Mouse (Mus musculus): ENCODE measurements at regions not wholly inside any gene's neighbourhood (a gene's known extent, or its start where the extent isn't known, plus 50 kb on each side); places are given as distances from the start of the nearest gene placed in this dataset.

DNA sequence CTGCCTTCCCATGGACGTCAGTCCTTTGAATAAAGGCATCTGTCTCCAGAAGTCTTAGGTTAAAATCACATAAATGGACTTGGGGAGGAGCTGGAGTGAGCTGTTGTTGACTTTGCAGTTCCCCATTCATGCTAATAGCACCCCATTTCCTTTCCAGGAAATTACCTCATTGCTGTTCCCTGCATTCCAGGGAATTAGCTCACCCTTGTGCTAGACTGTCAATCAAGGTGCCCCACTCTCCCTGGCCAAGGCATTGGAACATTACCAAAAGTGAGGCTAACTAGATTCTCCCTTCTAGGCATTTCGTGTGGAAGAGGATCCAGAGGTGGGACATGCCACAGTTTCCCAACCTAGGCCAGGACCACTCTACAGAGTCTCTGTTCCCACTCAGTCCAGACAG, 70.0 kb upstream of the Ptch1 start:
- Histone ChIP-seq H3K9ac (ENCODE audit: low read depth, poor library complexity, severe bottlenecking) (no peak overlapping the region), H3K4me1 (ENCODE audit: control insufficient read depth, insufficient read depth, low read length) (no peaks in the 10 kb centered on the region), H3K27me3 (ENCODE audit: control insufficient read depth, insufficient read depth, low read length, poor library complexity, severe bottlenecking) (no peaks in the 10 kb centered on the region), H3K36me3 (ENCODE audit: control insufficient read depth, insufficient read depth, low read length, poor library complexity, severe bottlenecking) (no peaks in the 10 kb centered on the region), H3K9me3 (replicated peaks; ENCODE audit: control insufficient read depth, insufficient read depth, low read length, poor library complexity, severe bottlenecking) (no peaks in the 10 kb centered on the region), H3K4me3 (ENCODE audit: low read depth, low read length) (no peak overlapping the region), H3K27ac (ENCODE audit: insufficient read depth, low read length) (no peak overlapping the region)
- TF ChIP-seq CTCF (IDR thresholded peaks at IDR 0.05; ENCODE audit: low read depth, low read length) (no peak), POLR2A (IDR thresholded peaks at IDR 0.05; ENCODE audit: insufficient read depth, low read length) (no peak), EP300 (IDR thresholded peaks at IDR 0.05; ENCODE audit: insufficient read depth, low read depth, low read length) (no peak)

DNA sequence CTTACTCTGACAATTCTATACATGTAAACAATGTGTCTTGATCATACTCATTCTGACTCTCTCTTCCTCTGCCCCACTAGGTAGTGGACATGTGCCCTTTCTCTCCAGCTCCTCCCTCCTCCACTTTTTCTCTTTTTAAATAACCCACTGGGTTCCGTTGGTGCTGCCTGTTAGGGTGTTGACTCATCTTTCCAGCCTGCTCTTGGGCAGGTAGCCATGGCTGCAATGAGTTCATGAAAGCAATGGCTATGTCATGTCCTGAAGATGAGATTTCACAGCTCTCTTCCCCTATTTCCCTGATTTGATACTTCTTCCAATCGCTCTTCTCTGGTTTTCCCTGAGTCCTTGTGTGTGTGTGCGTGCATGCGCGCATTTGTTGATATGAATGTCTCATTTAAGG, 70.9 kb upstream of the Ptch1 start:
- Histone ChIP-seq H3K4me1 (ENCODE audit: control insufficient read depth, insufficient read depth, low read length) (no peaks in the 10 kb centered on the region), H3K27ac (ENCODE audit: insufficient read depth, low read length) (no peak overlapping the region), H3K36me3 (ENCODE audit: control insufficient read depth, insufficient read depth, low read length, poor library complexity, severe bottlenecking) (no peaks in the 10 kb centered on the region), H3K9me3 (replicated peaks; ENCODE audit: control insufficient read depth, insufficient read depth, low read length, poor library complexity, severe bottlenecking) (no peaks in the 10 kb centered on the region), H3K4me3 (ENCODE audit: low read depth, low read length) (no peak overlapping the region), H3K27me3 (ENCODE audit: control insufficient read depth, insufficient read depth, low read length, poor library complexity, severe bottlenecking) (no peaks in the 10 kb centered on the region), H3K9ac (ENCODE audit: low read depth, poor library complexity, severe bottlenecking) (no peak overlapping the region)
- TF ChIP-seq CTCF (IDR thresholded peaks at IDR 0.05; ENCODE audit: low read depth, low read length) (no peak), POLR2A (IDR thresholded peaks at IDR 0.05; ENCODE audit: insufficient read depth, low read length) (no peak), EP300 (IDR thresholded peaks at IDR 0.05; ENCODE audit: insufficient read depth, low read depth, low read length) (no peak)

DNA sequence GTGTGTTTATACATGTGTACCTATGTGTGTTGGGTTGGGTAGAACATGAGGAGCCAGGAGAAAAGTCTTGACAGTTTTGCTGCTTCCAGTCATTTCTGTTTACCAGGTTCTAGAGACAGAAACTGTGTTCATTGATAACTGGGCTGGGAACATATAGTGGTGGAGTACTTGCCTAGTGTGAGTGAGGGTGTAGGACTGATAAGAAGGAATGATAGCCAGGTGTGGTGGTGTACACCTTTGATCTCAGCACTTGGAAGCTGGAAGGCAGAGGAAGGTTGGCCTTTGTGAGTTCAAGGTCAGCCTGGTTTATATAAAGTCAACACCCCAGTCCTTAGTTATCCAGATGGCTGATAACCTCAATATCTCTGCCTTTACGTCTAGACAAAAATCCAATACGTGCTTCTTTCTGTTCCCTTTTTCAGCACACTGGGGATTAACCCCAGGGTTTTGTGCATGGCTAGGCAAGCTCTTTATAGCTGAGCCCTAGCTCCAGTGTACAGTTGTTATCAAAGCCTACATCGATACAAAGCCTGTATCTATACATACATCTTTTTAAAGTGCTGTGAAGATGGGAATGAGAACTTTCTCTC, 75.8 kb upstream of the Ptch1 start:
- Histone ChIP-seq H3K36me3 (ENCODE audit: control insufficient read depth, insufficient read depth, low read length, poor library complexity, severe bottlenecking) (no peaks in the 10 kb centered on the region), H3K9ac (ENCODE audit: low read depth, poor library complexity, severe bottlenecking) (no peak overlapping the region), H3K9me3 (replicated peaks; ENCODE audit: control insufficient read depth, insufficient read depth, low read length, poor library complexity, severe bottlenecking) (no peaks in the 10 kb centered on the region), H3K4me3 (ENCODE audit: low read depth, low read length) (no peak overlapping the region), H3K27ac (ENCODE audit: insufficient read depth, low read length) (no peak overlapping the region), H3K4me1 (ENCODE audit: control insufficient read depth, insufficient read depth, low read length) (no peaks in the 10 kb centered on the region), H3K27me3 (ENCODE audit: control insufficient read depth, insufficient read depth, low read length, poor library complexity, severe bottlenecking) (no peaks in the 10 kb centered on the region)
- TF ChIP-seq POLR2A (IDR thresholded peaks at IDR 0.05; ENCODE audit: insufficient read depth, low read length) = no peak
- TF ChIP-seq CTCF (IDR thresholded peaks at IDR 0.05; ENCODE audit: low read depth, low read length) = no peak
- no peak for TF ChIP-seq EP300 (IDR thresholded peaks at IDR 0.05; ENCODE audit: insufficient read depth, low read depth, low read length)

DNA sequence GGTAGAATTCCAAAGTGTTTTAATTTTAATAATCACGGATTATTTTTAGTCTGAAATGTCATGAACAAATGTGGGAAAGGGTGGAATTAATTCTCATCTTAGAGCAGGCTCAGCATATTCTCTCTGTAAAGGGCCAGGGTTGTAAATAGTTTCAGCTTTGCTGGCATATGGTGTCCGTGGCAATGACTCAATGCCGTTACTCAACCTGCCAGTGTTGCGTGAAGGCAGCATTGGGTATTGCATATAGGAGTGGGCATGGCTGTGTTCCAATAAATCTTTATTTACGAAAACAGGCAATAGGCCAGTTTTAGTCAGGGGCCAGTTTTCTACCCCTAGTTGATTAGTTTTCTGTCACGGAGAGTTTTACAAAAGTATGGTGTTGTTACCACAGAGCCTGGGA, 81.1 kb upstream of the Ptch1 start:
- TF ChIP-seq CTCF (IDR thresholded peaks at IDR 0.05; ENCODE audit: low read depth, low read length) (no peak), POLR2A (IDR thresholded peaks at IDR 0.05; ENCODE audit: insufficient read depth, low read length) (no peak), EP300 (IDR thresholded peaks at IDR 0.05; ENCODE audit: insufficient read depth, low read depth, low read length) (no peak)
- Histone ChIP-seq H3K4me3 (ENCODE audit: low read depth, low read length) (no peak overlapping the region), H3K27ac (ENCODE audit: insufficient read depth, low read length) (no peak overlapping the region), H3K36me3 (ENCODE audit: control insufficient read depth, insufficient read depth, low read length, poor library complexity, severe bottlenecking) (no peaks in the 10 kb centered on the region), H3K9ac (ENCODE audit: low read depth, poor library complexity, severe bottlenecking) (no peak overlapping the region), H3K4me1 (ENCODE audit: control insufficient read depth, insufficient read depth, low read length) (no peaks in the 10 kb centered on the region), H3K9me3 (replicated peaks; ENCODE audit: control insufficient read depth, insufficient read depth, low read length, poor library complexity, severe bottlenecking) (no peaks in the 10 kb centered on the region), H3K27me3 (ENCODE audit: control insufficient read depth, insufficient read depth, low read length, poor library complexity, severe bottlenecking) (no peaks in the 10 kb centered on the region)

DNA sequence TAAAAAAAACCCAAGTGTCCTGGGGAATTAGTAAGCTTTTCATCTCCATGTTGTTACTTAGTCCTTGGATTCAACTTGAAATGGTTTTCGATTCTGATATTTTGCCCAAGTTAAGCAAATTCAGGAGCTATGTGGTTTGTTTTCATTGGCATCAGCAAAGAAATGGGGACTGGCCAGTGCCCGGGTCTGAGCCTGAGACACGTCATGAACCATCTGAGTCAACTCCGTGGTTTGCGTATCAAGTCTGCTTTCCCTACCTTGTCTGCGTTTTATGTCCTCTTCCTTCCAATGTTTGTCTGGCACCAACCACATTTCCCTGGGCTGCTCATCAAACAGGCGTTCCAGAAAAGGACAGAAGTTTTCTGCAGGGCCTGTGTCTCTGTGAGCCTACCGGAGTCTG, 83.7 kb upstream of the Ptch1 start:
- no peak overlapping the region for H3K4me3 ChIP-seq (ENCODE audit: low read depth, low read length)
- H3K4me1 ChIP-seq (ENCODE audit: control insufficient read depth, insufficient read depth, low read length) = no peaks in the 10 kb centered on the region
- H3K27ac ChIP-seq (ENCODE audit: insufficient read depth, low read length) = no peak overlapping the region
- H3K27me3 ChIP-seq (ENCODE audit: control insufficient read depth, insufficient read depth, low read length, poor library complexity, severe bottlenecking) = no peaks in the 10 kb centered on the region
- TF ChIP-seq CTCF (IDR thresholded peaks at IDR 0.05; ENCODE audit: low read depth, low read length) (no peak), POLR2A (IDR thresholded peaks at IDR 0.05; ENCODE audit: insufficient read depth, low read length) (no peak), EP300 (IDR thresholded peaks at IDR 0.05; ENCODE audit: insufficient read depth, low read depth, low read length) (no peak)
- H3K9ac ChIP-seq (ENCODE audit: low read depth, poor library complexity, severe bottlenecking) = no peak overlapping the region
- H3K9me3 ChIP-seq (replicated peaks; ENCODE audit: control insufficient read depth, insufficient read depth, low read length, poor library complexity, severe bottlenecking) = no peaks in the 10 kb centered on the region
- H3K36me3 ChIP-seq (ENCODE audit: control insufficient read depth, insufficient read depth, low read length, poor library complexity, severe bottlenecking) = no peaks in the 10 kb centered on the region

DNA sequence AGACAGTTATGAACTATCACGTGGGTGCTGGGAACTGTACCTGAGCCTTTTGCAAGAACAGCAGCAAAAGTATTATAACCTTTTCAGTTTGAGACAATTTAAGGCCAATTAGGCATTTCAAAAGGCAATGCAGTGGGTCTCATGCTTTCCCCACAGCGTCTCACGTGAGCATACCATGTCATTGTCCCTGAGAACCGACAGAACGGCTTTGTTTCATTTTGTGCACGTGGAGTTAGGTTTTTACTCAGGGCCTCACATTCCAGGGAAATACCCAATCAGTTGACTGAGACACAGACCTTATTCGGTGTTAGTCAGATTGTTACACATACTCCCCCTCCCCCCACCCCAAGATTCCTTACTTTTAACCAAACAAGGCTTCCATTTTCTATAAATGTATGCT, 86.0 kb upstream of the Ptch1 start:
- no peaks in the 10 kb centered on the region for H3K36me3 ChIP-seq (ENCODE audit: control insufficient read depth, insufficient read depth, low read length, poor library complexity, severe bottlenecking)
- H3K27me3 ChIP-seq (ENCODE audit: control insufficient read depth, insufficient read depth, low read length, poor library complexity, severe bottlenecking) = no peaks in the 10 kb centered on the region
- TF ChIP-seq CTCF (IDR thresholded peaks at IDR 0.05; ENCODE audit: low read depth, low read length) (no peak), POLR2A (IDR thresholded peaks at IDR 0.05; ENCODE audit: insufficient read depth, low read length) (no peak), EP300 (IDR thresholded peaks at IDR 0.05; ENCODE audit: insufficient read depth, low read depth, low read length) (no peak)
- no peak overlapping the region for H3K9ac ChIP-seq (ENCODE audit: low read depth, poor library complexity, severe bottlenecking)
- no peaks in the 10 kb centered on the region for H3K4me1 ChIP-seq (ENCODE audit: control insufficient read depth, insufficient read depth, low read length)
- no peak overlapping the region for H3K4me3 ChIP-seq (ENCODE audit: low read depth, low read length)
- no peaks in the 10 kb centered on the region for H3K9me3 ChIP-seq (replicated peaks; ENCODE audit: control insufficient read depth, insufficient read depth, low read length, poor library complexity, severe bottlenecking)
- H3K27ac ChIP-seq (ENCODE audit: insufficient read depth, low read length) = no peak overlapping the region
